Mouse (Mus musculus) megakaryocyte, embryonic 14.5 days (primary cell): ENCODE data around the gene Gm13272.

Experiments used
- FLI1 ChIP-seq: IDR thresholded peaks from 2 replicates; pipeline ENCODE4 v1.6.1; 2012; ENCODE audit warnings: low read length, inconsistent platforms, mixed read lengths
- GATA1 ChIP-seq: IDR thresholded peaks from 3 replicates; pipeline ENCODE4 v1.6.1; 2012; ENCODE audit warnings: mixed read lengths, low read length, inconsistent platforms, borderline replicate concordance

GRCm38 (mm10) chr4:88819659-88820058 is 40.0 kb downstream of the Gm13272 start, which contains the start of gene Ifna11:
- no peak for TF ChIP-seq GATA1
- TF ChIP-seq FLI1 = no peak
